Mouse (Mus musculus) CH12.LX (cell line): ENCODE measurements at regions not wholly inside any gene's neighbourhood (a gene's known extent, or its start where the extent isn't known, plus 50 kb on each side); places are given as distances from the start of the nearest gene placed in this dataset.

Experiments used
- CHD2 ChIP-seq: IDR thresholded peaks from 2 replicates; pipeline ENCODE4 v1.6.1; 2011; ENCODE audit warnings: low read length, improper control_type of control experiment
- CTCF ChIP-seq, 2 experiments: IDR thresholded peaks in 1 of 2; conservative IDR thresholded peaks in 1 of 2; 2 replicates each; pipeline ENCODE4 v1.5.1; 2011 to 2012; ENCODE audit warnings: low read depth in 2 of 2, low read length in 2 of 2, improper control_type of control experiment in 1 of 2, inconsistent platforms in 1 of 2, mild to moderate bottlenecking in 1 of 2, moderate library complexity in 1 of 2
- EP300 ChIP-seq: IDR thresholded peaks from 2 replicates; pipeline ENCODE4 v1.6.1; 2011; ENCODE audit warnings: low read length, improper control_type of control experiment
- GABPA ChIP-seq: IDR thresholded peaks from 2 replicates; pipeline ENCODE4 v1.6.1; 2012; ENCODE audit warnings: low read depth, low read length, improper control_type of control experiment, inconsistent platforms; ENCODE audit not compliant: insufficient replicate concordance
- HCFC1 ChIP-seq: IDR thresholded peaks from 2 replicates; pipeline ENCODE4 v1.6.1; 2012; ENCODE audit warnings: low read depth, mild to moderate bottlenecking, inconsistent platforms, low read length, improper control_type of control experiment
- IRF4 ChIP-seq: IDR thresholded peaks from 2 replicates; pipeline ENCODE4 v1.6.1; 2014; ENCODE audit warnings: low read depth, mild to moderate bottlenecking, inconsistent platforms, low read length, improper control_type of control experiment
- JUND ChIP-seq: conservative IDR thresholded peaks from 2 replicates; pipeline ENCODE4 v1.6.1; 2011; ENCODE audit warnings: low read depth, low read length, improper control_type of control experiment
- MAX ChIP-seq: IDR thresholded peaks from 2 replicates; pipeline ENCODE4 v1.6.1; 2011; ENCODE audit warnings: low read length, improper control_type of control experiment
- POLR2A ChIP-seq: IDR thresholded peaks from 2 replicates; pipeline ENCODE4 v1.6.1; 2011; ENCODE audit warnings: low read depth, mild to moderate bottlenecking, improper control_type of control experiment, low read length
- RCOR1 ChIP-seq: conservative IDR thresholded peaks from 2 replicates; pipeline ENCODE4 v1.6.1; 2012; ENCODE audit warnings: low read depth, mild to moderate bottlenecking, inconsistent platforms, low read length, improper control_type of control experiment
- TCF12 ChIP-seq: IDR thresholded peaks from 2 replicates; pipeline ENCODE4 v1.6.1; 2014; ENCODE audit warnings: low read depth, mild to moderate bottlenecking, inconsistent platforms, low read length, improper control_type of control experiment
- ZNF384 ChIP-seq: IDR thresholded peaks from 2 replicates; pipeline ENCODE4 v1.6.1; 2012; ENCODE audit warnings: low read depth, low read length, improper control_type of control experiment, inconsistent platforms

GRCm38 (mm10) chr1:83645606-83646005 is 237.6 kb upstream of the Sphkap start:
- TF ChIP-seq POLR2A: no peak
- TF ChIP-seq EP300: no peak
- no peak for TF ChIP-seq CTCF (conservative IDR thresholded peaks at IDR 0.05 in 1 of 2, IDR thresholded peaks at IDR 0.05 in 1 of 2; ENCODE audit: low read depth in 2 of 2, low read length in 2 of 2)
- TF ChIP-seq TCF12: no peak
- TF ChIP-seq MAX: no peak
- TF ChIP-seq HCFC1: no peak
- TF ChIP-seq IRF4: no peak
- TF ChIP-seq RCOR1: no peak
- no peak for TF ChIP-seq CHD2
- TF ChIP-seq JUND: no peak
- TF ChIP-seq GABPA: no peak
- TF ChIP-seq ZNF384: no peak
